Mouse (Mus musculus) liver, adult 2 months (tissue): ENCODE measurements around the gene Thumpd1. TPM values are rescaled to one million over a fixed set of nuclear protein-coding genes. Genes with fewer than 3 reads are reported as not detected.
A peak's percentile ranks its signal among the peaks of the same experiment; 100 is the strongest.

Experiments
- DNase-seq: peaks from one replicate; pipeline ENCODE4 v3.0.0-alpha.2; 2011; ENCODE audit warnings: low read depth, low spot score; ENCODE audit errors: extremely low read depth
- H3K27ac ChIP-seq: fragments of 200-500 bp; replicated peaks from 2 replicates; pipeline ENCODE4 v1.5.1; 2012; ENCODE audit warnings: low read depth, mild to moderate bottlenecking, control low read depth, inconsistent platforms, low read length; ENCODE audit not compliant: insufficient read depth
- H3K27me3 ChIP-seq: fragments of 200-500 bp; 2 replicates; pipeline ENCODE4 v1.6.1; 2012; ENCODE audit warnings: mild to moderate bottlenecking, moderate library complexity, low read length, inconsistent platforms; ENCODE audit not compliant: control insufficient read depth, insufficient read depth
- H3K36me3 ChIP-seq: fragments of 200-500 bp; 2 replicates; pipeline ENCODE4 v1.6.1; 2012; ENCODE audit warnings: low read length, inconsistent platforms; ENCODE audit not compliant: control insufficient read depth, insufficient read depth
- H3K4me1 ChIP-seq: fragments of 200-500 bp; 2 replicates; pipeline ENCODE4 v1.6.1; 2011; ENCODE audit warnings: low read length; ENCODE audit not compliant: control insufficient read depth, insufficient read depth
- H3K4me3 ChIP-seq: fragments of 200-500 bp; 2 replicates; pipeline ENCODE4 v1.5.1; 2011; ENCODE audit warnings: low read depth, mild to moderate bottlenecking, control low read depth, low read length, moderate library complexity; ENCODE audit not compliant: insufficient read depth
- H3K79me2 ChIP-seq: fragments of 200-500 bp; 2 replicates; pipeline ENCODE4 v1.6.1; 2012; ENCODE audit warnings: inconsistent platforms, mild to moderate bottlenecking, low read length, moderate library complexity; ENCODE audit not compliant: control insufficient read depth, insufficient read depth
- H3K9ac ChIP-seq: fragments of 200-500 bp; 2 replicates; pipeline ENCODE4 v1.6.1; 2012; ENCODE audit warnings: low read depth, mild to moderate bottlenecking, control low read depth, inconsistent platforms, low read length
- CTCF ChIP-seq: fragments of 200-500 bp; IDR thresholded peaks from 2 replicates; pipeline ENCODE4 v1.5.1; 2011; ENCODE audit warnings: low read depth, low read length, control low read depth
- POLR2A ChIP-seq: fragments of 200-500 bp; IDR thresholded peaks from 2 replicates; pipeline ENCODE4 v1.6.1; 2011; ENCODE audit warnings: low read length, control low read depth; ENCODE audit not compliant: insufficient read depth; ENCODE audit errors: extremely low read depth
- WGBS: fragments of 180-500 bp; shearing (Covaris S2); methylation state at CpG from one replicate; pipeline ENCODE4 v1.1.7; 2018; 5-methylcytosine and 5-hydroxymethylcytosine counted together
- polyA plus RNA-seq: library from polyadenylated mRNA; depleted of rRNA; stranded (reverse); fragments of >200 nt; gene quantifications from 2 replicates; pipeline ENCODE4 v1.2.3, GENCODE M21; 2012; rRNA removed
- total RNA-seq: library from RNA; depleted of rRNA; stranded (reverse); fragments of >200 nt; gene quantifications from 2 replicates; pipeline ENCODE4 v1.2.3, GENCODE M21; 2014; rRNA removed

Thumpd1 gene
- total and polyA plus RNA-seq, 2 experiments, result 7.2 to 11.8 TPM

DNA sequence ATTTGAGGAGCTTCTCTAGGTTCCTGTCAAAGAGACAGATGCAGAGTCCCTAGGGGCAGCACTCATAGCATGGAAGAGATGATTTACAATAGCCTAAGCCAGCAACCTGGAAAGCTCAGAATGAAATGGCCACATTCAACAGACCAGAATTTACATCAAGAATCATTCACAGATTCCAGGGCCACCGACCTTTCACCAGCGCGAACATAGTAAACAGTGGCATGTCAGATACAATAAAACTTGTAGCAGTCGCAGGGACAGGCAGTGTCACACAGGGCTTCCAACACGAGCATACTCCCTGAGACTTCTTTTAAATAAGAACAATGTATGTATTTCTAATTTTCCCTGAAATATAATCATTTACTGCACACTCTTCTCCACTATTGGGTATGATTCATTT is 50.2 kb downstream of the Thumpd1 start:
- Histone ChIP-seq H3K79me2 (no peaks in the 10 kb centered on the region), H3K27me3 (no peaks in the 10 kb centered on the region), H3K4me3 (no peak overlapping the region), H3K36me3 (no peaks in the 10 kb centered on the region), H3K4me1 (peaks cover 12% of the 10 kb centered on the region; the same call in 1 of the 2 replicates), H3K9ac (no peak overlapping the region), H3K27ac (peak overlapping the region; percentile 45)
- 23% methylated on average over 5 of the region's 5 CpGs for whole genome bisulfite sequencing
- TF ChIP-seq CTCF (no peak), POLR2A (no peak)
- peak; percentile 56 for DNase-seq

DNA sequence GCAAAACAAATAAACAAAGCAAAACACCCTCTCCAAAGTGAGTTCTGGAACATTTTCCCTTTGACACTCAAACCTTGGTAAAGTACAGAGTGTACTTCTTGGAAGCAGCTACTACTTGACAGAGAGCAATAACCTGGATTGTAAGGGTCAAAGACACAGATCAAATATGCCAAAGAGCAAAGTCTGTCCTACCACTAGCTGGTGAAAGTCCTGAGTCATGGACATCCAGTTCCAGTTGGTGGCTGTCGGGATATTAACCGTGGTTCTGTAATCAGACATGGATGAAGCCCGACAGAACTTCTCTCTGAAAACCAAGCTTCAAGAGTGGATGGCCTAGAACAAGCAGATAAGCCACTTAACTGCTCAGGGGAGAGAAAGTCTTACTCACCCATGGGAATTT is 52.7 kb downstream of the Thumpd1 start:
- H3K4me1 ChIP-seq, result peaks cover 12% of the 10 kb centered on the region; the same call in 1 of the 2 replicates
- no peaks in the 10 kb centered on the region for H3K27me3 ChIP-seq
- no peak for TF ChIP-seq POLR2A
- peaks cover 18% of the 10 kb centered on the region for H3K36me3 ChIP-seq
- H3K27ac ChIP-seq, result peak overlapping the region; percentile 78
- peak; percentile 97 for DNase-seq
- H3K4me3 ChIP-seq, result no peak overlapping the region
- no peak overlapping the region for H3K9ac ChIP-seq
- WGBS, result 21% methylated on average over 3 of the region's 3 CpGs
- H3K79me2 ChIP-seq, result no peaks in the 10 kb centered on the region

Other genes starting within 250 kb of the Thumpd1 start
- under 0.01 and 0.27 TPM in 2 replicates for gene Umod, start 241.5 kb downstream of the Thumpd1 start, total RNA-seq
- 0.11 and 0.17 TPM in 2 replicates for gene Umod, start 241.5 kb downstream of the Thumpd1 start, polyA plus RNA-seq
- 104 and 109 TPM in 2 replicates for gene Acsm5, start 201.3 kb downstream of the Thumpd1 start, total RNA-seq
- gene Acsm5, start 201.3 kb downstream of the Thumpd1 start, polyA plus RNA-seq, result 86.9 and 127 TPM in 2 replicates
- gene Pdilt, start 197.3 kb downstream of the Thumpd1 start, total RNA-seq, result 5.7 and 11.6 TPM in 2 replicates
- gene Pdilt, start 197.3 kb downstream of the Thumpd1 start, polyA plus RNA-seq, result 1.3 and 2.0 TPM in 2 replicates
- 2.3 and 8.3 TPM in 2 replicates for gene Acsm2, start 166.5 kb downstream of the Thumpd1 start, total RNA-seq
- gene Acsm2, start 166.5 kb downstream of the Thumpd1 start, polyA plus RNA-seq, result 1.2 TPM in 2 replicates
- gene Acsm1, start 113.8 kb downstream of the Thumpd1 start, total RNA-seq, result 357 and 475 TPM in 2 replicates
- 223 and 257 TPM in 2 replicates for gene Acsm1, start 113.8 kb downstream of the Thumpd1 start, polyA plus RNA-seq
- not detected in 2 replicates for gene Acsm4, start 30.8 kb downstream of the Thumpd1 start, total RNA-seq
- not detected in 2 replicates for gene Acsm4, start 30.8 kb downstream of the Thumpd1 start, polyA plus RNA-seq
- 212 and 304 TPM in 2 replicates for gene Acsm3, start 40.1 kb upstream of the Thumpd1 start, total RNA-seq
- 49.8 and 66.9 TPM in 2 replicates for gene Acsm3, start 40.1 kb upstream of the Thumpd1 start, polyA plus RNA-seq
- 4.8 and 5.4 TPM in 2 replicates for gene Rexo5, start 73.2 kb upstream of the Thumpd1 start, total RNA-seq
- 1.0 and 1.9 TPM in 2 replicates for gene Rexo5, start 73.2 kb upstream of the Thumpd1 start, polyA plus RNA-seq
- gene Eri2, start 73.3 kb upstream of the Thumpd1 start, total RNA-seq, result 3.6 and 4.5 TPM in 2 replicates
- 0.61 and 0.80 TPM in 2 replicates for gene Eri2, start 73.3 kb upstream of the Thumpd1 start, polyA plus RNA-seq
- gene Lyrm1, start 175.1 kb upstream of the Thumpd1 start, total RNA-seq, result 4.6 and 6.2 TPM in 2 replicates
- 0.95 and 1.2 TPM in 2 replicates for gene Lyrm1, start 175.1 kb upstream of the Thumpd1 start, polyA plus RNA-seq
- gene Dcun1d3, start 175.5 kb upstream of the Thumpd1 start, total RNA-seq, result 5.3 and 5.6 TPM in 2 replicates
- gene Dcun1d3, start 175.5 kb upstream of the Thumpd1 start, polyA plus RNA-seq, result 3.2 and 5.7 TPM in 2 replicates